Mouse (Mus musculus): Measurements from ENCODE around the gene Cryba2.

DNA sequence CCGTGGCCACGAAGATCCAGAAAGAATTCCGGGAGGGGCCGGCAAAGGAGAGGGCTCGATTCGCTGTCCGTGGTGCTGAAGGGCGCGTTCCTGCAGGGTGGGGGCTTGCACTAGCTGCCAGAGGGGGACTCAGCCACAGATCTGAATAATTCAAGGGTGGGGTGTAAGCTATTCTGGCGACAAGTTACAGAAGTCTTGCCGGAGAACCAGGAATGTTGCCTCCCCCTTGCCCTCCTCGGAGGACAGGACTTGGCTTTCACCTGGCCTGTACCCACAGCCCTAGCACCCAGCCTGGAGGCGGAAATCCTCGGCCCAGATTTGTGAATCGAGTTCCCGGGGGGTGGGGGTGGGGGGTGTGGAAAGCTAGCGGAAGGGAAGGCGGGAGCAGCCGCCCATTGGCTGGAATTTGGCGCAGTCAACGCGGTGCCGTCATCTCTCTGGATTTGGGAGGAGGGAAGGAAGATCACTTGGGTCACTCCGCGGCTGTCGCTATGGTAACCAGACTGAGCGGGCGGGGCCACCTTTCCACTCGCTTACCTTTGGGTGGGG is 34.7 kb downstream of the Cryba2 start:
- TF ChIP-seq TCF12 (IDR thresholded peaks at IDR 0.05; ENCODE audit: insufficient read depth, poor library complexity, severe bottlenecking) (no peak), POLR2A (IDR thresholded peaks at IDR 0.05; ENCODE audit: insufficient read length, low read depth) (no peak), USF1 (IDR thresholded peaks at IDR 0.05; ENCODE audit: low read depth) (no peak), E2F4 (IDR thresholded peaks at IDR 0.05; ENCODE audit: insufficient read depth) (no peak), MAX (IDR thresholded peaks at IDR 0.05; ENCODE audit: low read depth) (no peak), CEBPB (IDR thresholded peaks at IDR 0.05; ENCODE audit: insufficient read depth, poor library complexity, severe bottlenecking) (no peak), POLR2AphosphoS2 (IDR thresholded peaks at IDR 0.05; ENCODE audit: insufficient read length, low read depth) (no peak), MYOG (IDR thresholded peaks at IDR 0.05; ENCODE audit: control insufficient read depth in 1 of 3, insufficient read depth in 1 of 3, insufficient read length in 2 of 3, low read depth in 2 of 3) (no peak)

All from myocyte (in vitro differentiated cells).